Mouse (Mus musculus): ENCODE data around the gene Gjb5.

GRCm38 (mm10) chr4:127365433-127365832 lies 7.5 kb upstream of the Gjb5 start:
- no peak for TF ChIP-seq POLR2A (IDR thresholded peaks at IDR 0.05; ENCODE audit: low read depth, low read length)
- TF ChIP-seq CTCF (IDR thresholded peaks at IDR 0.05; ENCODE audit: extremely low read depth, insufficient read length, insufficient replicate concordance, low read depth, low read length) = no peak

All from small intestine, adult 2 months (tissue).